In genomic region chr5:72329453-72329852, GRCm38 (mm10) we compare ENCODE assay signal across 22 mouse cellular contexts.
DNase-seq lines count a peak whose midpoint lies in the region; ATAC-seq and TF ChIP-seq lines count a peak whose summit lies in the region.
"Had no signal": no experiment of that assay in that cellular context is flagged by ENCODE, and none has a peak within 500 bp of the region (broad histone marks: within the 10 kb centered on the region; RNA-seq: fewer than 3 reads in every experiment).

No protein-coding gene starts in this region.

- H3K9ac ChIP-seq in forebrain, embryonic 13.5 days: no peak overlapping the region
- H3K9ac ChIP-seq in forebrain, embryonic 11.5 days (ENCODE audit: low read length): no peak overlapping the region
- H3K9ac ChIP-seq in midbrain, embryonic 13.5 days (replicated peaks): no peak overlapping the region
- H3K9ac ChIP-seq in midbrain, postnatal 0 days (replicated peaks; ENCODE audit: low read length, poor library complexity, severe bottlenecking): no peak overlapping the region
- no peak overlapping the region for H3K9ac ChIP-seq in embryonic facial prominence, embryonic 12.5 days
- H3K9ac ChIP-seq: heart, embryonic 15.5 days; hindbrain, embryonic 12.5 days; liver, embryonic 13.5 days had no signal

- no peaks in the 10 kb centered on the region for H3K9me3 ChIP-seq in forebrain, embryonic 13.5 days (replicated peaks)
- no peaks in the 10 kb centered on the region for H3K9me3 ChIP-seq in forebrain, embryonic 11.5 days (ENCODE audit: control insufficient read depth, low read length)
- no peaks in the 10 kb centered on the region for H3K9me3 ChIP-seq in midbrain, embryonic 13.5 days
- H3K9me3 ChIP-seq in midbrain, postnatal 0 days (ENCODE audit: low read length): no peaks in the 10 kb centered on the region
- H3K9me3 ChIP-seq in embryonic facial prominence, embryonic 12.5 days: no peaks in the 10 kb centered on the region
- H3K9me3 ChIP-seq: heart, embryonic 15.5 days; hindbrain, embryonic 12.5 days; liver, embryonic 13.5 days had no signal

- no peak for DNase-seq in forebrain, embryonic 11.5 days (ENCODE audit: low spot score)
- no peak for DNase-seq in midbrain, postnatal 0 days (ENCODE audit: low spot score)
- peak; percentile 43 for DNase-seq in mesoderm, embryonic 11.5 days (ENCODE audit: low read depth, low spot score)
- no peak for DNase-seq in layer of hippocampus, postnatal 10 days (ENCODE audit: low spot score in 2 of 2)
- DNase-seq in thymus, postnatal 0 days (ENCODE audit: low spot score): no peak
- DNase-seq: adrenal gland, postnatal 36 days; cerebellum, postnatal 14 days; heart, adult 18-20 months; kidney, postnatal 10 days; layer of hippocampus, adult 9-11 months; liver, embryonic 13.5 days; lung, postnatal 14 days; right cerebral cortex, adult 18-20 months; thymus, adult 2 months had no signal

- no peak for TF ChIP-seq CTCF in midbrain, postnatal 0 days (IDR thresholded peaks at IDR 0.05)

- peaks cover 9% of the 10 kb centered on the region; the same call in 1 of the 2 replicates for H3K4me1 ChIP-seq in forebrain, embryonic 13.5 days
- H3K4me1 ChIP-seq in forebrain, embryonic 11.5 days (replicated peaks; ENCODE audit: control insufficient read depth, insufficient read depth, low read length): no peaks in the 10 kb centered on the region
- H3K4me1 ChIP-seq in midbrain, embryonic 13.5 days (replicated peaks): peaks cover 18% of the 10 kb centered on the region
- H3K4me1 ChIP-seq in midbrain, postnatal 0 days (ENCODE audit: insufficient read depth, low read length): no peaks in the 10 kb centered on the region
- H3K4me1 ChIP-seq in embryonic facial prominence, embryonic 12.5 days: peaks cover 22% of the 10 kb centered on the region
- H3K4me1 ChIP-seq: heart, embryonic 15.5 days; liver, embryonic 13.5 days had no signal

- H3K27me3 ChIP-seq in forebrain, embryonic 13.5 days: no peaks in the 10 kb centered on the region
- H3K27me3 ChIP-seq in forebrain, embryonic 11.5 days (ENCODE audit: control insufficient read depth, insufficient read depth, low read length): no peaks in the 10 kb centered on the region
- H3K27me3 ChIP-seq in midbrain, embryonic 13.5 days: no peaks in the 10 kb centered on the region
- H3K27me3 ChIP-seq in midbrain, postnatal 0 days (ENCODE audit: insufficient read depth, low read length): no peaks in the 10 kb centered on the region
- H3K27me3 ChIP-seq in embryonic facial prominence, embryonic 12.5 days: no peaks in the 10 kb centered on the region
- H3K27me3 ChIP-seq: CH12.LX; heart, embryonic 15.5 days; hindbrain, embryonic 12.5 days; liver, embryonic 13.5 days had no signal

- H3K36me3 ChIP-seq in forebrain, embryonic 13.5 days (ENCODE audit: poor library complexity, severe bottlenecking): no peaks in the 10 kb centered on the region
- H3K36me3 ChIP-seq in forebrain, embryonic 11.5 days (ENCODE audit: control insufficient read depth, insufficient read depth, low read length): no peaks in the 10 kb centered on the region
- no peaks in the 10 kb centered on the region for H3K36me3 ChIP-seq in midbrain, embryonic 13.5 days
- no peaks in the 10 kb centered on the region for H3K36me3 ChIP-seq in midbrain, postnatal 0 days (ENCODE audit: insufficient read depth, low read length)
- no peaks in the 10 kb centered on the region for H3K36me3 ChIP-seq in embryonic facial prominence, embryonic 12.5 days
- H3K36me3 ChIP-seq: heart, embryonic 15.5 days; hindbrain, embryonic 12.5 days; liver, embryonic 13.5 days had no signal

- WGBS in forebrain, embryonic 13.5 days: 56% methylated on average over 8 of the region's 8 CpGs
- WGBS in forebrain, embryonic 11.5 days: 54% methylated on average over 8 of the region's 8 CpGs
- WGBS in midbrain, embryonic 13.5 days: 66% methylated on average over 8 of the region's 8 CpGs
- WGBS in midbrain, postnatal 0 days: 60% methylated on average over 8 of the region's 8 CpGs
- WGBS in embryonic facial prominence, embryonic 12.5 days: 24% methylated on average over 8 of the region's 8 CpGs

- no peak overlapping the region for H3K4me3 ChIP-seq in forebrain, embryonic 13.5 days
- no peak overlapping the region for H3K4me3 ChIP-seq in forebrain, embryonic 11.5 days (ENCODE audit: low read depth, low read length)
- H3K4me3 ChIP-seq in midbrain, embryonic 13.5 days (replicated peaks): no peak overlapping the region
- H3K4me3 ChIP-seq in midbrain, postnatal 0 days (ENCODE audit: low read depth, low read length): no peak overlapping the region
- H3K4me3 ChIP-seq in embryonic facial prominence, embryonic 12.5 days: no peak overlapping the region
- H3K4me3 ChIP-seq: heart, embryonic 15.5 days; hindbrain, embryonic 12.5 days; liver, embryonic 13.5 days had no signal

- ATAC-seq in forebrain, embryonic 13.5 days: peak; percentile 68; the same call in 1 of the 2 replicates
- no peak for ATAC-seq in forebrain, embryonic 11.5 days (replicated peaks; ENCODE audit: low FRiP score)
- ATAC-seq in midbrain, embryonic 13.5 days: peak; percentile 68
- no peak for ATAC-seq in midbrain, postnatal 0 days (ENCODE audit: low FRiP score)
- ATAC-seq in embryonic facial prominence, embryonic 12.5 days (ENCODE audit: insufficient number of reproducible peaks, insufficient read depth, low FRiP score, low TSS enrichment): peak; percentile 92
- ATAC-seq: intestine, postnatal 0 days; midbrain, embryonic 16.5 days had no signal

- no peak overlapping the region for H3K4me2 ChIP-seq in forebrain, embryonic 13.5 days
- H3K4me2 ChIP-seq in forebrain, embryonic 11.5 days (ENCODE audit: low read depth, low read length, severe bottlenecking): no peak overlapping the region
- no peak overlapping the region for H3K4me2 ChIP-seq in midbrain, embryonic 13.5 days (replicated peaks)
- no peak overlapping the region for H3K4me2 ChIP-seq in midbrain, postnatal 0 days (ENCODE audit: low read depth, low read length, poor library complexity, severe bottlenecking)
- H3K4me2 ChIP-seq in embryonic facial prominence, embryonic 12.5 days (replicated peaks): no peak overlapping the region
- H3K4me2 ChIP-seq: heart, embryonic 15.5 days; hindbrain, embryonic 12.5 days; liver, embryonic 13.5 days had no signal

- no peak overlapping the region for H3K27ac ChIP-seq in forebrain, embryonic 13.5 days
- H3K27ac ChIP-seq in forebrain, embryonic 11.5 days (ENCODE audit: low read depth, low read length): no peak overlapping the region
- no peak overlapping the region for H3K27ac ChIP-seq in midbrain, embryonic 13.5 days
- no peak overlapping the region for H3K27ac ChIP-seq in midbrain, postnatal 0 days (ENCODE audit: low read depth, low read length)
- peak overlapping the region; percentile 46; the same call in 1 of the 2 replicates for H3K27ac ChIP-seq in embryonic facial prominence, embryonic 12.5 days
- H3K27ac ChIP-seq: heart, embryonic 15.5 days; hindbrain, embryonic 12.5 days; liver, embryonic 13.5 days had no signal

Comparison
In these comparisons a context has a peak if more than half of its experiments do, and no peak if none do; other contexts are left out.
1. ATAC-seq: peak in forebrain, embryonic 13.5 days (single experiment), midbrain, embryonic 13.5 days (single experiment) and embryonic facial prominence, embryonic 12.5 days (single experiment); none in forebrain, embryonic 11.5 days (single experiment) and midbrain, postnatal 0 days (single experiment).